Mouse (Mus musculus) gastrocnemius, postnatal 4 days (tissue): ENCODE data around the gene Atad5. TPM values are rescaled to one million over a fixed set of nuclear protein-coding genes. Genes with fewer than 3 reads are reported as not detected.

ENCODE experiments used
- DNase-seq, 2 experiments: peaks; one replicate each; pipeline ENCODE4 v3.0.0; 2021 to 2022; ENCODE audit warnings: low spot score in 2 of 2, mixed read lengths in 2 of 2
- total RNA-seq, 2 experiments: library from RNA; stranded (reverse); gene quantifications; 2 replicates each; pipeline ENCODE4 v1.2.3; 2021

Atad5 gene
- total RNA-seq, 2 experiments from 2014 or later: 6.6 to 7.2 TPM

DNA sequence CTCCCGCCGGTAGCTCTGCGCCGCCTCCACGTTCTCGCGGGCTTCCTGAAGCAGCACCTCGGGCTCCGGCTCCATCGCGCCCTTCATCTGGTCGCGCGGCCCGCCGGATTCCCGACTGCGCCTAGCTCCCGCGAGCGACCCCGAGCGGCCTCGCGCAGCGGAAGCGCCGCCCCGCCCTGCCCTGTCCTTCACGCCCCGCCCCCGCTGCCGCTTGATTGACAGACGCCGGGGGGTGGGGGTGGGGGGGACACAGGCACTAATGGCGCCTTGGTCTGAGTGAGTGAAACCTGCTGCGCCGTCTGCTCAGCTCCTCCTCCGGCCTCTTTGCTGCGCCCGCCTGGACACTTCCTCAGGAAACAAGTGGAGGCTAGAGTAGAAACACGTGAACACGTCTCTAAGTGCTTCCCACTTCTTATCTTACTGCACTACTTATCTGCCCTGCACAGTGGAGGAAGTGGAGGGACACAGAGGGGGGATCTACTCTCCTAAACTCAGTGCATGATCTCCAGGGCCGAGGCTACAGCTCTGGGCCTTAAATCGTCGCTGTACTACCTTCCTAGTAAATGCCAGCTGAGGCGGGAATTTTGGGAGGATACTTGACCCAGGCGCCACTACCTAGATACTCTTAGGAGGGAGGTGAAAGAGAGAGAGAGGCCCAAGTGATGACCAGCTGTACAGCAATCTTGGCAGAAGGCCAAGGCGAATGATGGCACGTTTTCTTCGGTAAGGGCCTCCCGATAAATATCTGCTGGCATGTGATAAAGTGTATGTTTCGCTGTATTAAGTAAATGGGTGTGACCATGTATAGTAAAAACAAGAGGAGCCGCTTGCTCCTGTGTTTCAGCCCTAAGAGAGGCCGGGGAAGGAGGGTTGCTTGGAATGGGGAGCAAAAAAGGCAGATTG, 8.1 kb upstream of the Atad5 start, which contains the start of gene Crlf3:
Gene Crlf3, minus strand, starts transcription at position 166 of the 903 bp plus-strand sequence.
- peak; percentile 93 to 95 for DNase-seq

DNA sequence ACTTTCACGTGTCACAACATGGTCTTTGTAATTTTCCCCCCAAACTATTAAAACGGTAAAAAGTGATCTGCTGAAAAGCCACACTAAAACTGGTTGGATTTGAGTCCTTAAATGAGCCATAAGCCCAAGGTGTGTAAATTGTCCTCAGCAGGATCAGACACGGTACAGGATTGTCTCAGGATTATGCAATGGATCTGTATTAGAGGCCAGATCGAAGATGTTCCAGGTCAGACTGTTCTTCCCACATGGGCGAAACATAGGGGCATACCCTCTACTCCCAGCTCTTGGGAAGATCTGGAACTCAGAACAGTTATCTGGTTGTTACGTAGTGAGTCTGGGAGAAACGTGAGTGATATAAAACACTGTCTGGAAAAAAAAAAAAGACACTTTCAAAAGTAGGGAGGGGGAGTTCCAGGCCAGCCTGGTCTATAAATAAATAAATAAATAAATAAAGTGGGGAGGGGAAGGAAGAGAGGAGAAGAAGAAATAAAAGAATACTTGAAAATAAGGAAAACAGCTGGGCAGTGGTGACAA, 7.3 kb upstream of the Atad5 start:
- DNase-seq: no peak

DNA sequence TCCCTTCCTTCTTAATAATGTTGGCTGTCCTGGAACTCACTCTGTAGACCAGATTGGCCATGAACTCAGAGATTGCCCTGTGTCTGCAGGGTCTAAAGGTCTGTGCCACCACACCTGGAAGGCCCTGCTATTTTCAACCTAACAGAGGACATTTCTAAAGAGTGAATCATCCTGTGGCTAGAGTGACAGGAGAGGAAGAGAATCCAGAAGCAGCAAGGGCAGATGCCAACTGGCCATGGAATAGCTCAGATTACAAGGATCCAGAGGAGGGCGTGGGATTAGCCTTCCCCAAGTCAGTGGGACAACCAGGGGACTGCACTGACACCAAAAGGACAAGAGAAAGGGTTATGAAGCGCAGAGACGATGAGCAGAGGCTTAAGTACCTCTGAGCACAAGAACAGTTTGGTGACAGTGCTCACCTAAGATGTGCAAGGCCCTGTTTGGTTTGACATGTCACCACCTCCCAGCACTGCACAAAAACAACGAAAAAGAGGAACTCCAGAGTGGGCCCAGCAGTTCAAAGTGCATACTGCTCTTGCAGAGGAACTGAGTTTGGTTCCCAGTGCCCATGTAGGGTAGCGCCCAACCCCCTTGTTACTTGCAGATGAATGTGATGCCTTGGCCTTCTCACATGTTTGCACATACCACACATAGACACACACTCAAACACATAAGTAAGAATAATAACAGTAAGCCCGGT, 3.7 kb upstream of the Atad5 start:
- DNase-seq: no peak

DNA sequence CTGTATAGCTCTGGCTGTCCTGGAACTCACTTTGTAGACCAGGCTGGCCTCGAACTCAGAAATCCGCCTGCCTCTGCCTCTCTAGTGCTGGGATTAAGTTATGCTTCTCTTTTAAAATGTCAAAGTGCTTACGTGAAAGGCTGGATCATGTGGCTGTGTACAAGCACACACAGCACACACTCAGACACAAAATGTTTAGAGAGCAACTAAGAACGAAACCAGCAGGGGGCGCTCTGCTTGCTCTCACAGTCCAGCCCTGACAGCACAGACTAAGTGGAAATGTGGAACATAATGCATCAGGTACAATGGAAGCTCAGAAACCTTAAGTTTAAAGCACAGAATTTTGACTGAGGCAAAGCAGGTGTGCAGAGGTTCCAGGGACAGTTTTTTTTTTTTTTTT, 2.4 kb upstream of the Atad5 start:
- DNase-seq: peak; percentile 45 to 80

DNA sequence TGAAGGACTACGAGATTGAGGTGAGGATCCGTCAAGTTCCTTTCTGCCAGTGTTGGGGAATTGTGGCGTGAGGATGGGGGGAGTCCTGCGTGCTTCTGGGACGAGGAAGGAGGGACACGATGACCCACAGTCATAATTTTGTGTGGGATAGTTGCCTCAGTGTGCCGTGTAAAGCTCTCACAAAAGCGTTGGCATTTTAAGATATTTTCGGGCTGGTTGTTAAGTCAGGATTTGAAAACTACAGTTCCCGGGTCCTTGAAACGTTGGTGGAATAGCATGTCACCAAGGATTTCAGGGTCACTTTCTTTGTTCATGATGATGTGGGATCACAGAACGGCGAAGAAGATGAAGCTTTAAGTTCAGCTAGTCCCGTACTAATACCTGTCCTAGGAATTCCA, 616 bp downstream of the Atad5 start:
- DNase-seq: no peak

DNA sequence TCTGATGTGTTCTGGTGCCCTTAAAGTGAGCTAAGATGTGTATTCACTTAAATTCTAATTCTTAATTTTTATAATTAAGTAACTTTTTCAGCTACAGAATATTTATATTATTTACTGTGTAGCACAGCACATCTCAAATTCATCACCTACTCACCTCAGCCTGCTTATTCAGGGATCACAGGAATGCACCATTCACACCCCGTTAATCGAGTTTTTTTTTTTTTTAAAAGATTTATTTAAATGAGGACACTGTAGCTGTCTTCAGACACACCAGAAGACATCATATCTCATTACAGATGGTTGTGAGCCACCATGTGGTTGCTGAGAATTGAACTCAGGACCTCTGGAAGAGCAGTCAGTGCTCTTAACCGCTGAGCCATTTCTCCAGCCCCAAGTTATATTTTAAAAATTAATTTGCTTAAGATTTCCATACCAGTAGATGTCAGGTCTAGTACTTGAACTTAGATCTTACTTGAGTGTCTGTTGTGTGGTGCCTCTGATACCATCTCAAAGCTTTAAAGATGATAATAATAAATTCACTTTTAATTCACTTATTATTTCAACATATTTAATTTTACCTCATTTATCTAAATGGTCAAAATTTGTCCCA, 1.5 kb downstream of the Atad5 start:
- DNase-seq: no peak

DNA sequence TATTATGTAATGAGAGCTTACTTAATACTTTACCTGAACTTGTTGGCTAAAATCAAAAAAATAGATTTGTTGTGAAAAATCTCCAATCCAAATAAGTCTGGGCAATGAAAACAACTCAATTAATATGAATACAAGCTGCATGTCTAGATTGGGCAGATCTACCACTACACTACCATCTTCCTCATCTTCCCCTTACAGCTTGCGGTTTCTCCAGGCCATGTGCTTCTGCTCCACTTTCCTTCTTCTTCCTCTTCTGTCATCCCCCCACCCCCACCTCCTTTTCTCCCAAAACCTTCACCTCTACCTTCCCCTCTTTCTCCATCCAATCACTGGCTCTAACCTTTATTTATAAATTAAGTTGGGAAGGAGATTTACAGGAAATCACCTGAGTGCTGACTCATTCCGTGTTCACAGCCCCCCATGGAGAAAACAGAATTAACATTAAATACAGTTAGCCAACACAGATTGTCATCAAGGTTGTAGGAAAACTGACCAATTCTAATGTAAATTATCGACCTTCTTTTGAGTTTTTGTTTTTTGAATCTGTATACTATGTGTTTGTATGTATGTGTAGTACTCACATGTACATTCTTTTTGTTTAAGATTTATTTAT, 9.3 kb downstream of the Atad5 start:
- no peak for DNase-seq

DNA sequence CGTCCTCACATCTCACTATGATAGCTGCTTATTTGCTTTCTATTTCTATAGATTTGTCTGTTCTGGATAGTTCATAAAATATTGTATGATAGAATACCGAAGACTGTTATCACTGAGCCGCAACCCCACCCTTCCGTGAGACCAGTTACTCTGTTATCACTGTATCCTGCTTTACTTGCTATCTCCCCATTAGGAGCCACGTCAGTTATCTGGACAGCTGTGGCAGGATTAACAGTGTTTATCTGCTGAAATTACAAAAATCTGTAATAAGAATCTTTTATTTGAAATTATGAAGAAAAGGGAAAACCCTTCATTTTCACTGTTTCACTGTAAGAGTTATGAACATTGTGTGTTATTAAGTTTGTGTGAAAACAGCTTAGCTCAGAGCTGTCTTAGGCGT, 12.1 kb downstream of the Atad5 start:
- DNase-seq: no peak

DNA sequence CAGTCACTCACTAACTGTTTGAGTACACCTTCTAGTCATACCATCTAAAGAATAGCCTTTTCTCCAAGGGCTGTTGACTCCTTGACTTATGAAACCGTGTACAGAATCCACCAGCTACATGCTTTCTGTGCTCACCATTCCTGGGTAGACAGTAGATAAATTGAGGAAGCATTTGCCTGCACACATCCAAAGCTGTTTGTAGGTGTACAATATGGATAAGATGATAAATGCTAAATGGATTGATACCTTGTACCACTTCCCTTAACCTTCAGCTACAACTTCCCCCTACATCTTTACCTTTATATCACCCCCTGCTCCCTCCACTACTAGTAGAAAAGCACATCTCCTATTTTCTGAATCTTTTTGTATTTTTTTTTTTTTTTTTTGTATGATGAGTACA, 15.2 kb downstream of the Atad5 start:
- DNase-seq: no peak

DNA sequence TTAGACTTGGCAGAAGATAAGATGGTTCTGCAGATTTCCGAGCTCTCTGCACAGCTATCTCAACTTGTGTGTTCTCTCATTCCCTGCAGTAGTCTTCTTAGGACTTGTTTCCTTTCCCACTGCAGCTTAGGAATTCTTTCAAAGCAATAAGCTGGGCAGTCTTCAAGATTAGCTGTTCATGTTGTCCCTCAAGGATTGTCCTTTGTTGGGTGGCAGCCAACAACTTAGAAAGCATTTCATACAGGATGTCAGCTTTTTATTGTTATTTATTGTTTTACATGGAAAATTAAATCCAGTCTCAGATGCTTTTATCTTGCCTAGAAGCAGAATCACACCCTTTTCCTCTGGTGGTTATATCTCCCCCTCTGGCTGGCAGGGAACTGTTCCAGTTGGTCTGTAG, 27.2 kb downstream of the Atad5 start:
- no peak for DNase-seq

DNA sequence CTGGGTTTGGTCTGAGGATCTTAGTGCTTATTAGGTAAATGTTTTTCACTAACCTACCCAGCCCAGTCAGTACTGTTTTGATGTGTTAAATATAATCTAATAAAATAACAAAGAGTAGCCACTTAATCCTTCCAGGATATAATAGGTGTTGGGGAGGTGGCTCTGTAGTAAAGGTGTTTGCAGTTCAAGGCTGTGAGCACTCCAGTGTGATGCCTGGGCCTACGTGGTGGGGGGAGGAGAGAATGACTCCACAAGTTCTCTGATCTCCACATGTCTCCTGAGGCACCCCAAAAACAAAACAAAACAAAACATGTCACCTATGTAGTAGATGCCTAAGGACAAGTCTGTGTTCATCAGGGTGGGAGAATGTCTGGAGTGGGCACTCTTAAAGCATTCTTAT, 42.9 kb downstream of the Atad5 start:
- DNase-seq: no peak

DNA sequence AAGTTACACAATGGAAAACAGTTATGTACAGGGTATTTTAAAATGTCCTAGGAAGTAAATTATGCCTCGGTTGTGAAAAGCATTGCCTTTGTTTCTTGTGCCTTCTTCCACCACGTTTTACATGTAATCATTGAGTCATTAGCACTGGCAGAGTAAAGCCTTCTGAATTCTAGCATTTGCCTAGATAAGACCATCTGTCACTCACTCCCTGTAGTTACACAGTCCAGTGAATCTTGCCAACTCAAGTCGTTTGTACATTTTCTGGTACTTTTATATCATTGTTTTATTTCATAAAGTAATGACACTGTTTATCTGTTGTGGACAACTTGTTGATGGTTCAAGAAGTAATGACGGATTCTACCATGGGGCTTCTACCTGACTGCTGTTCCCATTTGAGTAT, 45.5 kb downstream of the Atad5 start:
- no peak for DNase-seq

DNA sequence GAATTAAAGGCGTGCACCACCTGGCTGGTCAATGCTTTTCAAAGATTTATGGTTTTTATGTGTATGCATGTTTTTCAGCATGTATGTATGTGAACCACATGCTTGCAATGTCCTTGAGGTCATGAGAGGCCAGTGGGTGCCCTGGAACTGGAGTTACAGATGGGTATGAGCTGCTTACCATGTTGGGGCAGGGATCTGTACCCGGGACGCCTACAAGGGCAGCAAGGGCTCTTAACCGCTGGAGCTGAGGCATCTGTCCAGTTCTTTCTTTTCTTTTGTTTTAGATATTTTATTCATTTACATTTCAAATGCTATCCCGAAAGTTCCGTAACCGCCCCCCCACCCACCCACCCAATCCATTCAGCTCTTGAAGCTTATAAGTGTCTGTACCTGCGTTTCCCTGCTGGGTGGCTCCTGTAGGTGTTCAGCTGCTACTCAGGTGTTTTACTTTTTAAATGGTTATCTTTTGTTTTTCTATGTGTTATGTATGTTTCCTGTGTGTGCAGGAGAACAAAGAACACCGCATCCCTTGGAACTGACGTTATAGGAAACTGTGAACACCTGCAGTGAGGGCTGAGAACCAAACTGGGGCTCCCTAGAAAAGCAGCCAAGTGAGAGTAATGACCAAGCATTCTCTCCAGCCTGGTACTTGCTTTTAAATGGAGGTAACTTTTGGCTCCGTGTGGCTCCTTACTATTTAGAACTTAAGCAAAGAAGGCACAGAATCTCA, 46.9 kb downstream of the Atad5 start:
- no peak for DNase-seq

DNA sequence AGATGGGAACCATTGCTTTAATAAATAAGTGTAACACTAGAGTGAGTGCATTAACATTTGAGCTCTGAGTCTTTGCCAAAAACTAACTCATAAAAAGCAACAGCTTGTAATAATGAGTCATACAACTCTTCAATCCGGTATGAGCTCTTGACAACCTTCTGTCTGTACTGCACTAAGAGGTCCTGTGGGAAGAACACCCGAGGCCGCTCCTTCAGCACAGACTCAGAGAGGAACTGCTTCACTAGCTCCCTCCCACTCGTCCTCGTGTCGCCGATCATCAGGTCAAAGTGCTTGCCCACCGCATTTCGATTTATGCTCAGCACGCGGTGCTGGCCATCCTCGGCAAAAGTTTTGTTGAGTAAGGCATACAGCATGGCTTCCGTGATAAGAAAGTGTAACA, 47.6 kb downstream of the Atad5 start:
- DNase-seq: no peak

DNA sequence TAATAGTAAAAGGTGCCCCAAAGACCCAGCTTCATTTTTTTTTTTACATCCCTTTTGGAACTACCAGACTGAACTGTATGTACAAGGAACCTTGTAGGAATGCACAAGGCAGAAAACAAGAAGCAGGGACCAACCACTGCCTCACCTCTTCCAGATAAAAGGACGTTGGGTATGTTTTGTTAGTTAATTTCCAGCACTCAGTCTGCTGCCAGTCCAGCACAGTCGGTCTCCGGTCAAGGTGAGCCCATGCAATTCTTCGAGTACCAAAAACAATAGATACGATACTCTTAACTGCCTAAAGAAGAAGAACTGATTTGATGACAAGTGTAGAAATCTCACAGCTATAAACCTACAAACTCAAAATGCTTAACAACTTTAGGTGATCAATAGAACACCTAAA, 48.6 kb downstream of the Atad5 start:
- no peak for DNase-seq

DNA sequence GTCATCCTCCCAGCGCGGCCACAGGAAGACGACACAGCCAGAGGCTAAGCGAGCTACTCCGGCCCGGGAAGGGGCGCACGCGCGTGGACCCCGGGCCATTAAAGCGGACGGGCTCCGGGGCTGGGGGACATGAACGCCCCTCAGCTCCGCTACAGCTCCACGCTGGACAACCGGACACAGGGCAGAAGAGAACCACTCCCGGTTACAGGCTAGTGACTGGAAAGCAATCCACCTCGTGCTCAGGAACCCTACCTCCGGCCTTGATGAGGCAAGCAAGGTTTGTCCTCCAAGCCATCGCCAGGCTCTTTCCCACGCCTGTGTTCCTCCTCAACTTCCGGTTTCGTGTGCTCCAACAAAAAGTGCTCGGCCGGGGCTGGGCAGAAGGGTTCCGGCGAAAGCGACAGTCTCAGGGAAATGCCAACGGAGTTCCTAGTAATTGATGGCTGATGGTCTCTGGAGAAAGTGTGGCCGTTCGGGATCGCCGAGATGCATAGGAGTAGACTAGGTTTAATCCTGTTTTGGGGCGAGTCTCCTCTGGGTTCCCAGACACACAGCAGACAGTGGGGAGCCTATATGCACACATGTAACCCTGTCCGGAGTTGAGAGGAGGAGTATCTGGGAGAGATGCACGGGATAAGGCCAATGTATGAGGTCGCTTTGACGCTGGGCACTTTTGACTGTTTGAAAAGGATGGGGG, 52.8 kb downstream of the Atad5 start, which contains the start of gene Tefm:
Gene Tefm, minus strand, starts transcription at position 351 of the 697 bp plus-strand sequence.
- DNase-seq: peak; percentile 74 to 81

DNA sequence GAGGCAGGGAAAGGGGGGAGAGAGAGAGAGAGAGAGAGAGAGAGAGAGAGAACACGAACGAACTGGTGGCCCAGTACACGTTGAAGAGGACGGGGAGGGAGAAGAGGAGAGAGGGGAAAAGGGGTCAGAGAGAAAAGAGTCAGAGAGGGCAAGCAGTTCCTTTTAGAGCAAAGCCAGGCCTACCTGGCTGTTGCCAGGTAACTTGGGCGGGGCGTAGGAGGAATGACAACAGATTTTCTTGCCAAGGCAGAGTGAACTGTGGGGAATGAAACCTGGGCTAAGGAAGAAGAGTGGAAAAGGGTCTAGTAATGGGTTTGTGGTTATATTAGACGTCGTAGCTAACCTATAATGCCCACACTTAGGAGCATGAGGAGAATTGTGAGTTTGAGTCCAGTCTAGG, 53.7 kb downstream of the Atad5 start:
- no peak for DNase-seq

DNA sequence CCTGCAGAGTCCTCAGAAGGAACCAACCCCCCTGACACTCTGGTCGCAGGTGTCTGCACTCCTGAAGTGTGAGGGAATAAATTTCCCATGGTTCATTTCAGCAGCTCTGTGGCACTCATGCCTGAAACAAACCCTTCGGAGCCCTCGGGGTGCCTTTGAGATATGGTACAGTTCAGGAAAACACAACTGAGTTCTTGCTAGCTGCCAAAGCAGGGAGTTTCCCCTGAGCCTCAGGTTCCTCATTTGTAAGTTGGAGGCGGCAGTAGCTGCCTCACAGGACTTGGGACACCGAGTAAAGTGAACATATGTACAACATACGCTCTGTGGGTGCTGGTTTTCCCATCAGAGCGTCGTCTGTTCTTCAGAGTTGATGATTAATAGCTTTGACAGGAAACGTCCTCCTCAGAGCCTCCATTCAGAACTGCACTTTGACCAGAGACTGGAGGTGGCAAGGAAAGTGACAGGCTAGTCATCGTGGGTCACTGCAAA, 56.6 kb downstream of the Atad5 start:
- DNase-seq: no peak

DNA sequence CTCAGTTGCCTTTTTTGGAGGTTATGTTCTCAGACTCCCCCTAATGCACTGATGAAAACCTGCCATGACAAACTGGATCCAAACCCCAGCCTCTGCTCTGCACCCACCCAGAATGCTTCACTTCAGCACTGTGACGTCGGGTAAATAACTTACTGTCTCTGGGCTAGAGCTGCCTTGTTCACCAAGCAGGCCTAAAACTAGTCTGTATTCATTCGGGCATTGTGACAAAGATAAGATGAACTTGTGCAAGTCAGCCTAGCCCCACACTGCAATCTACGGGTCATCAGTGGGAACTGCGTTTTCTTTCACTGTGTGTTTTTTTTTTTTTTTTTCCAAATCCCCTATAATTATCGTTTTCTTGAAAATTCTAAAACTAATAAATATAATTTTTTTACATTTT, 58.5 kb downstream of the Atad5 start:
- DNase-seq: no peak

DNA sequence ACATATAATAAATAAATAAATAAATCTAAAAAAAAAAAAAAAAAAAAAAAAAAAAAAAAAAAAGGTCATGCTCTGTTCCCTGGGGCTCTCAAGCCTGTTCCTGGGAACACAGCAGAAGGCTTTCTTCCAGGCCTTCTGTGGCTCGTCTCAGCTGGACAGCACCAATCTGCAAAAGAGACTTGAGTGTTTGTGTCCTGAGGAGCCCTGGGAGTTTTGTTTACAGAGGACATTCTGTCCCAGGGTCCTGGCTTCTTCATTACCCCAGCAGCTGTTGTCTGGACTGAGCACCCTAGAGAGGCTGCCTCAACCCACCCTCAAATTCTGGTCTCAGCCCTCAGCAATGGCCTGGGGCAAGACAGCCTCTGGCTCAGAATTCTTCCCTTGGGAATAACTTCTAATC, 59.1 kb downstream of the Atad5 start:
- DNase-seq: no peak
